Mouse (Mus musculus): ENCODE measurements at regions not wholly inside any gene's neighbourhood (a gene's known extent, or its start where the extent isn't known, plus 50 kb on each side); places are given as distances from the start of the nearest gene placed in this dataset.
A peak's percentile ranks its signal among the peaks of the same experiment; 100 is the strongest.

DNA sequence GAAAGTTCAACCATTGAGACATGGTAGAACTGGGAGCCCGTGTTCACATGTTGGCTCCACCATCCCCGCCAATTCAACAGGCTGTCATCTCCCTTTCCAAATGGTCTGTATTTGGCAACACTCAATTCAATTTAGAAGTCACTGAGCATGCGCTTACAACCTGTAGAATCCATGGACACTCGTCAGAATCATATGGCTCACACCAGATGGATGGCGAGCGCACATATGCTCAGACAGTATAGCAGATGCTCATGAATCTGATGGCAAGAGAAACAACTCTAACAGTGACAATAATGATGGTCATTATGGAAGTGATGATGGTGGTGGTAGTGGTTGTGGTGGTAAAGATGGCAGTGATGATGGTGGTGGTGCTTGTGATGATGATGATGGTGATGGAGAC lies 148.9 kb upstream of the Zdhhc25 start:
- no peak for DNase-seq (ENCODE audit: extremely low read depth, insufficient read length, low spot score)

DNA sequence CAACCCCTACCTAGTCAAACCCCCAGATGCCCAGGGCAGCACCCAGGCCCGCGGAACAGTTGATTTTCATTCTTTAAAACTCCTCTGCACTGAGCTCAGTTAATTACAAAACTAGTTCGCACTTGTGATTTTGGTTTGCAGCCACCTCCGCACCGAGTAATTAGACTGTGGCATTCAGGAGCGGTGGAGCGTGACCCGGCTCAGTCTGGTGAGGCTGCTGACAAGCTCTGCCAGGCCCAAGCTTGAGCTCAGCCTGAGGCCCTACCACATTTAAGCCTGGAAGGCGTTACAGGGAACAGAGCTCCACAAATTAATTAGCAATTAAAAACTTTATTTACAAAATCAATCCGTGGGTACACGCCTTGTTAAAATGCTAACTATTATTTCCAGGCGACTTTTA lies 132.0 kb upstream of the Zdhhc25 start:
- DNase-seq (ENCODE audit: extremely low read depth, insufficient read length, low spot score) = no peak

DNA sequence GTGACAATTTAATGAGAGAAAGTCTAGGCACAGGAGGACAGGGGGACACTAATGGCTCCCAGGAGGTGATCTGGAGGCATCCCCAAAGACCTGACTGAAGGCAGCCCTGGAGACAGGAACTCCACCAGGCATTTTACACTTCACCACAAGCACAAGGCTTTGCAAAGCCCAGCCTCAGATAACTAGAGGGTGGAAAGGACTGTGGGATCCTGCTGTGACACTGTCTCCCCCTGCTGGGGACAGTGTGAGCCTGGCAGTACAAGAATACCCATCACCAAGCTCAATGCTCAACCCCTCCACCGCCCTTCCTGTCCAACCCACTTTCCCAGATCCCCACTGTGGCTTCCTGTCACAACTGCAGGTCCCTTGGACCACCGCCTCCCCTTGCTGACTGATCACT lies 131.3 kb upstream of the Zdhhc25 start:
- DNase-seq (ENCODE audit: extremely low read depth, insufficient read length, low spot score) = peak; percentile 10

DNA sequence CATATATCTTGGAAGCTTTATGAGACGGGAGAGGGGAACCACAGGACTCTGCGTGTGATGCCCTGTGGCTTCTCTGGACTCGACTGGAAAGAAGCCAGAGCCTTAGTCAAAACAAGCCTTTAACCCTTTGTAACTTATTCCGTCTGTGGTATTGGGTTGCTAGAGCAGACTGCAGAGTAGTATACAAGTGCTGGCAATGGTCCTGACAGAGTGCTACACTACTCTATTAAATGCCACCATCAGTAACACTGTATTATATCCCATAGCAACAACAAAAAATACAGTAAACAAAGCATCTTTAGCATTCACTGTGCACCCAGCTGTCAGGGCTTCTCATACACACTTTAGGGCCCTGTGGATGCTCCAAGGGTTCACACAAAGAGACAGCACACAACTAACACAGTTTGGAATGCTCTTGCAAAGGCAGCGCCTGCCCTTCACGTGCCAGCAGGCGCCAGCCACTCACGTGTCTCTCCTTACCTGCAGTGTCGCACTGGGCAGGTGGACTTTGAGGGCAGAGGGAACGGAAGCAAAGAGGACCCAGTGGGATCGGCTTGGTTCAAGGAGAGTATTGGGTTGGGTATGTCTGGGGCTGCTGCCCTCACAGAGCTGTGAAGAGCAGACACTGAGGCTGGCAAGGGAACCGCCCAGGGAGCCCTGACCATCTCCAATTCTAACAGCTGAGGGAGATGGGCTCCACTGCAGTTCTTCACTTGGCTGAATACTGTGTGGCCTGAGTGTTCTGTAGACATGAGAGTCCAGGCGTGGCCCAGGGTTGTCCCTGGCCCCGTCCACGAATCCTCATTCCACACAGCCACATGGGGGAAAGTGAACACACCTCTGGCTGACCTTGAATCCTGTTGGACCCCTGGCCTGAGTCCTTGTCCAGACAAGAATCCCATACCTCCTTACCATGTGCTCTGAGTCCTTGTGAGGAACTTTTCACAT lies 130.3 kb upstream of the Zdhhc25 start:
- no peak for DNase-seq (ENCODE audit: extremely low read depth, insufficient read length, low spot score)

DNA sequence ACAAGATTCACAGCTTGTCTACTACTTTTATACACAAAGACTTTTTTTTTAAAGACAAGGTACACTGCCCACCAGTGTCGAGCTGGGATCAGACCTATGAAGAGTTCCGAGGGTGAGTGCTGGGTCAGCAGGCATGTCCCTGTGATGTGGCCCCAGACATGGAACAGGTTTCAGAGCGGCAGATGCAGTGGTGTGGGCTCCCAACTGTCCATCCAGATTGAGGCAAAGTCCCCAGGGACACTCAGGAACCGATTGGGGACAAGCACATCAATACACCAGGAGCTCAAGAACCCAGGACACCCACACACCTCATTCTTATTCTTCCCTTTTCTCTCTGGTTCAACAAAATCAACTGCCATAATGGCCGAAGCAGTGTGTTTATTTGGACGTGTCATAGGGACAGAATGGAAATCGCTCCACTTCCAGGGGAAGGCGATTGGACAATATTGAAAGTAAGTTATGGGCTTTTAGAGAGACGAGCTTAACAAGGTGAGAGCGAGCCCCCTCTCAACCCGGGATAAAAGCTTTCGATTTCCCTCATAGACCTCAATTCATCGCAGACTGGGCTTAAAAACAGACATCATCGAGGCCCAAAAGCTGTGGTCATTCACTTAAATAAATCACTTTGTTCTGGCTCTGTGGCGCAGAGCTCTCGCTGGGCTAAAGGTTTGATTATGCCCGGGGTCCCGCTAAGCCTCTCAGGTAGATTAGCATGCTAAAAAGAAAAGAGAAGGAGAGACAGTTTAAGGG lies 127.6 kb upstream of the Zdhhc25 start:
- no peak for DNase-seq (ENCODE audit: extremely low read depth, insufficient read length, low spot score)

DNA sequence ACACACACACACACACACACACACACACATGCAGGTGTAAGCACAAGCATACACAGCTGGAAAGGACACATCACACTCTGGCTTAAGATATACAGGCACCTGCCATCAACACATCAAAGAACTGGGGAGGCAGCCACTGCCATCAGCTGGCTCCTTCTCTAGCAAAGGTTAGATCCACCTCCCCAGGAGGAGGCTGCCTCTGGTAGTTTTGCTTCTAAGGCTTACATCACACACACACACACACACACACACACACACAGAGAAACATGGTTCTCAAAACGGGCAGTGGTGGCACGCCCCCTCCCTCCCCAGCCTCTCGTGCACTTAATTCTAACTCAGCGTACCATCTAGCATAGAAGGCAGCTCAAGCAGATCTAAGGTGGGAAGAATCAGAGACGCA lies 126.9 kb upstream of the Zdhhc25 start:
- DNase-seq (ENCODE audit: extremely low read depth, insufficient read length, low spot score) = no peak

DNA sequence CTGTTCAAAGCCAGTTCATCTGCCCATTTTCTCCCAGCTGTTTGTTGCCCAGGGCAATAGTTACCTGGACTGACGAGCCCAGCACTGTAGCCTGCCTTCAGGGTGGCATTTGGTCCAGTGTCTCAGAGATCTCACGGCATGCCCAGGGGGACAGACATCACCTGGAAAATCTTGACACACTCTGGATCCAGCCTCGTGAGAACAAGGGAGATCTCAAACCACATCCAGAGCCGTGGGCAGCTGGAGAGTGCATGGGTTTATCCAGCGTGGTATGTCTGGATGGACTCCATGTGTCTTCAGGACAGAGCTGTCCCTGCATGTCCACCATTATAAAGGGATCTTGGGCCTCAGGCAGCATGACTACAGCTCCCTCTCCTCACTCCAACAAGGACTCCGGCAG lies 116.6 kb upstream of the Zdhhc25 start:
- no peak for DNase-seq (ENCODE audit: extremely low read depth, insufficient read length, low spot score)

DNA sequence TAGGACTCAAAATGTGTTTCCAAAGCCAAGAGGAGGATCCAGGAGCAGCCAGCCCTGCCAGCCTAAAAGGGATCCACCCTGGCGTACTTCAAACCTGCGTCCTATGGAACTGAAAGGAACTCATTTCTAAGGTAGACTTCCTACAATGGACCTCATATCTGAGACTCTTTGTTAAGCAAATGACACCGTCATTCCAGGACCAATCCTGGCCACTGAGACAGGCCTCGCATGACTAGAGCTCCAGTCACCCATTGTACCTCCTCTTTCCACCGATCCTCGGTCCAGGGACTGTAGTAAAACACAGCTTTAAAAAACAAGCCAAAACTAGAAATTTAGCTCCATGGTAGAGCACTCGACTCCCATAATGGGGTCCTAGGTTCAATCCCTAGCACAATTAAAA lies 110.4 kb upstream of the Zdhhc25 start:
- DNase-seq (ENCODE audit: extremely low read depth, insufficient read length, low spot score) = no peak

DNA sequence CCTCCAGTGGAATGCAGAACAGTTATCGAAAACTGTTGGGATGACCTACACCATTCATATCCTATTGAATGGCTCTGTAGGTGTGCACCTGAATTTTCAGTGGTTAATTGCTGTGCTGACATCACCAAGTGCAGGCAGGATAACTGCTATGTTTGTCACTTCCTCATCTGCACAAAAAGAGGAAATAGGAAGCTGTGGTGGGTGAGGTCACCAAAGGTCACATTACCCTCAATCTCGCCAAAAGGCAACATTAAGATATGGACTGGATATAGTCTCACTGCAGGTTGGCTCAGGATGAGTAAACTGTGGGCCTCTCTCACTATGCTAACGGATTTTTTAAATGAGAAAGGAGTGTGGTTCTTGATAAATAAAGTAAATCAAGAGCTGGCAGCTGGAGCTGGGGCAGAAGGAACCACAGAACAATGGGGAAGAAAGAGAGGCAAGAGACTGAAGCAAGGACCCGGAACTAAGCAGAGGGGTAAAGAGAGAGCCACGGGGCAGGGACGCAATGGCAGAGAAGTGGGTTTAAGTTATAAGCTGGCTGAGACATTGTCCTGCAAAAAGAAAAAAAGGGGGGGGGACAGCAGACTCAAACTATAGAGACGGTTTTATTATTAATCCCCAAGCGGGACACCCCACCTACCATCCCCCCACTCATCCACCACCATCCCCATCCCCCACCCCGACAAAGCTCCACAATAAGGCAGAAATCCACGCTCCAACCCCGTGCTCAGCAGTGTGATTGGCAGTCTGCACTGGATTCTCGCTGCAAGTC lies 109.6 kb upstream of the Zdhhc25 start:
- DNase-seq (ENCODE audit: extremely low read depth, insufficient read length, low spot score) = no peak

DNA sequence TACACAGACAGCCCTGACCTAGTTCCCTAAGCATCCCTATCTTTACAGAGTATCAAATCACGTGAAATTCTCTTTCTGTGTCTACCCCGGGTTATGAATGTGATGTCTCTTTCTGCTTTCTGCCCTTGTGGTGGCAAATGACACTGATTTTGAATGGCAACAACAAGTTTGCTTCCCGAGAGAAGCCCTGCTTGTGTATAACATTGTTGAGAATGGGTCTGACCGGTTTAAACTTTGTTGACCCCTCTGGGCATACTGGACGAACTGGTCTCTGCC lies 109.1 kb upstream of the Zdhhc25 start:
- no peak for DNase-seq (ENCODE audit: extremely low read depth, insufficient read length, low spot score)

DNA sequence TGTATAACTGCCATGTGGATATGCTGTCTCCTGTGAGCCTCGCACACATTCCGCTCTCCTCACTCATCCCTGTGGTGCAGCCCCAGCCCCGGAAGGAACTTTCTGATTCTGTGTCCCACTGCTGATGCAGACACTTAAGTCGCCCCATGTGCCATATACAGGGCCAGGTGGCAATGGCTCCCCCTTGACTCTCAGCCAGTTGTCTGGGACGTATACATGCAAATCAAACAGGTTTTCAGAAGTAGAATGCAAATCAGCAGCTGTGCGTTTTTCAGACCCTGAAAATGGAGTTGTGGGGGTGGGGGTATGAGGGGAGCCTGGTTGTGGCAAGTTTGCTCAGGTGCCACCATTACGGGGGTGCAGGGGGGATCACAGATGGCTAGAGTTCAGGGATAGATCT lies 102.1 kb upstream of the Zdhhc25 start:
- DNase-seq (ENCODE audit: extremely low read depth, insufficient read length, low spot score) = no peak

DNA sequence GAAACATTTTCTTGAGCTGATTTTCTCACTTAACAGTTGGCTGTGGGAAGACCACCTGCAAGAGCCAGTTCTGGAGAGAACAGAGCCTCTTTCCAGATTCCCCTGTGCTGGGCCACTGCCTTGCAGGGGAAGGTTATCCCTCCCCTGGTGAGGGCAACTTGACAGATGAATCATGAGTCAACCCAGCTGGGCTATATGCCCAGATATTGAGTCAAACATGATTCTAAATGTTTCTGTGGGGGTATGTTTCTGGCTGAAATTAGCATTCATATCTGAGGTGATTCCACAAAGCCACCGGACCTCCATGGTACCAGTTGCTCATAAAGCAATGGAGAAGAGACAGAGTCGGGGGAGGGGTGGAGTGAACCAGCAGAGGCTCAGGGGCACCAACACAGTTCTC lies 97.8 kb upstream of the Zdhhc25 start:
- DNase-seq (ENCODE audit: extremely low read depth, insufficient read length, low spot score) = peak; percentile 65

DNA sequence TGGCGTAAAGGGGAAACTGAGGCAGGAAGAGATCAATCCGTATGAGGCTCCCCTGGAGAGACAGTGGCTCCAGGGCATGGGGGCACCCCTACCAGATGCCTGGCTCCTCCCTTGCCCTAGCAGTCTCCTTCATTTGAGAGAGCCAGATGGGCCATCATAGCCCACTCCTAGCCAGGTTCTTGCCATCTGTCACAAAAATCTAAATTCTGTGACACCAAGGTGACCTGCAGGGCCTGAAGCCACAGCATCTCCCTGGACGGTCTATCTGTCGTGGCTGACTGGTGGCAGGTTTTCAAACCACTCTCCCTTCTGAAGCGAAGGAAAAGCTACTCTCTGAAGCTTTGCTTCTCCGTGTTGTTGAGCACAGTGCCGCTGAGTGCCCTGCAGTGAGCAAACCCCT lies 96.2 kb upstream of the Zdhhc25 start:
- DNase-seq (ENCODE audit: extremely low read depth, insufficient read length, low spot score) = no peak

DNA sequence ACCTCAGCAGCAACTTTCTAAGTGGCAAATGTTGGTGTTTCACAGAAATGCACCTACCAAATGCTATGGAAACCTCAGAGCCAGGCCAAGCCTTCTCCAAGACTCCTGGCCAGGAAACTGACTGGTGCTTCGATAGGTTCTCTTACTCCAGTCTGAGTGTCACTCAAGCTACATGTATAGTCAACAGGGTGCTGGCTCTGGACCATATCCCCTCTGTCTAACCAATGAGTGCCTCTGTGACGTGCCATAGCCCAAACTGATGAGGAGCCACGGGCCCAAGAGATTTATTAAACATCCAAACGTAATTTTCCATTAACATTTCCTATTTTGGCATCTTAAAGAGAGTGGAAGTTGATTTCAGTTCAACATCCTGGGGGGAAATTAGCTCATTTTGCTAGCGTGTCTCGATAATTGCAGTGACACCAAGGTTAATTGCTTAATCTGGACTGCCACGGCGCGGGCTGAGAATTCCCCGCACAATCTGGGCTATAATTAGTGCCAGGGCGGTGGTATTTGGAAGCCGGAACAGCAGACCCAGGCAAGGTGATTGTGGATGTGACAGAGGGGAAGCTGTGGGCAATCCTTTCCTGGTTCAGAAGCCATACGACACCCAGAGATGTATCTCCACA lies 94.5 kb upstream of the Zdhhc25 start:
- DNase-seq (ENCODE audit: extremely low read depth, insufficient read length, low spot score) = no peak

DNA sequence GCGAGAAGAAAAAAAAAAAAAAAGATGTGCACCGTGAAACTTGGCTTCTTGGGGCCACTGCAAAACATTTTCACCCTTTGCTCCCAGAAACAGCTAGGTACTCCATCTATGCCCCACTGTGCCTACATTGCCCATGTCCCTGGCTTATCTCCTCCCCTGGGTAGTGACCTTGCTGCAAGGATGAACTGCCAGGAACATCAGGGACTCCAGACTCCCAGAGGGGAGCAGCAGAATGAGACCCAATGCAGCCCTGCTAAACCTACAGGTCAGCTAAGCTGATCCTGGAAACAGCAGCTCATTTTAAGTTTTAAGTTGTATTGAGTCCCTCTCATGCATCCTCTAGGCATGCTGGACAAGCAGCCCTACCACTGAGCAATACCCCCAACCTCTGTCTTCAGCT lies 92.2 kb upstream of the Zdhhc25 start:
- DNase-seq (ENCODE audit: extremely low read depth, insufficient read length, low spot score) = no peak

DNA sequence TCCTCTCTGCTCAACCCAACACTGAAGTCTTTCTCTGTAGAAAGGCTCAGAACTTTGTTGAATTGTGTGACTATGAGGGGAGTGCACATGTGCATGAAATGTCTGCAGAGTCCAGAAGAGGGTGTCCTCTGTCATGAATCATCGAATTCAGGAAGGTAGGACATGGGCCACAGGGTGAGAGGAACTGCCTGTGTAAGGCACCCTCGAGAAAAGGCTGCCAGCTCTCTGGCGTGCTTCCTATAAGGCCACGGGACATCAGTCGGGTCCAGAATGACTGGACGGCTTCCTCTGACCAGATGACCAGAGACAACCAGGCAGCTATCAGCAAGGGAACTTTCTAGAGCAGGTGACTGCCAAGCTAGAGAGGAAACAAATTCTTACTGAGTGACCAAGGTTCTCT lies 91.1 kb upstream of the Zdhhc25 start:
- no peak for DNase-seq (ENCODE audit: extremely low read depth, insufficient read length, low spot score)

DNA sequence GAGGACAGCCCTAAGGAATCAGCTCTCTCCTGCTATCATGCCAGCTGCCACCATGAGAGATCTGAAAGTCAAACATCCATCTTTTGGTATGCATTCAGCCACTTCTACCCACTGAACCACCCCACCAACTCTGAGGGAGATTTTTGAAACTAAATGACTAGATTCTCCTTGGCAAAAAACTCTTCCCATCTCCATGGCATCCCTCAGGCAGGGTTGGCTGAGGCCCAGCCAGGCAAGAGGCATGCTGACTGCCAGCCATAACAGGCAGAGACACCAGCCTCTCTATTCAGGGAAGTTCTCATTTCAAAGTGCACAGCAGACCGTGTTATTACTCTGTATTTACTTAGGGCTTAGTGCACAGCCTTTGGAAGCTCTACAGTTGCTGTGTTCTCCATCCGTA lies 90.5 kb upstream of the Zdhhc25 start:
- no peak for DNase-seq (ENCODE audit: extremely low read depth, insufficient read length, low spot score)

DNA sequence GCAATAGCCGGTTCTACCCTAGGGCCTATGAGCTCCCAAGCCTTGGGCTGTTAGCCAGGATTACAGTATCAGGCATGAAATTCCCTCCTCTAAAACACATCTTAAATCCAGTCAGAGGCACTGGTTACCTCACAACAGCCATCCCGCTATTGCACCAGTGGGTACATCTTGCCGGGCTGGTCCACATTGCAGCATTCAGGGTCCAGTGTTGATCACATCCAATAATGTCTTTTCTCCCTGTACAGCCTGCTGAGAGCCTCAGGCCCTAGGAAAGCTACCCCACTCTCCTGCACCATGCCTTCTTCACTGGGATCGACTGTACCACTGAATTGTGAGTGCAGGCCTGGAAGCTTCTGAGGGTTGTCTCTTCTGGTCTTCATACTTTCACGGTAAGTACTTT lies 86.0 kb upstream of the Zdhhc25 start:
- DNase-seq (ENCODE audit: extremely low read depth, insufficient read length, low spot score) = no peak

DNA sequence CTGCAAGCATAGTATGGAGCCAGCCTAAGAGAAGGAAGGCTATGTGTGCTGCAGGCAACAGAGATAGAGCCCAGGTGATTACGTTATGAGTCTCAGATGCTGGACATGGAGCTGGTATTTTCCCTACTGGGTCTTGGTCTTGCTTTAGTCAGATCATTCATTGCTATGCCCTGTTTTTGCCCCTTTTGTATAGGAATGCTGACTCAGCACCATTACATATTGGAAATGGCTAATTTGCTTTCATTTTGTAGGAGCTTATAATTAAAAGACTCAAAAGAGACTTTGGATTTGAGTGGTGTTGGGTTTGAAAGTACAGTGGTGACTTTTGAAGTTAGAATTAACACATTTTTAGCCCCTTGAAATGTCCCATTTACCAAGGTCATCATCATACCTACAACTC lies 68.9 kb upstream of the Zdhhc25 start:
- DNase-seq (ENCODE audit: extremely low read depth, insufficient read length, low spot score) = no peak

DNA sequence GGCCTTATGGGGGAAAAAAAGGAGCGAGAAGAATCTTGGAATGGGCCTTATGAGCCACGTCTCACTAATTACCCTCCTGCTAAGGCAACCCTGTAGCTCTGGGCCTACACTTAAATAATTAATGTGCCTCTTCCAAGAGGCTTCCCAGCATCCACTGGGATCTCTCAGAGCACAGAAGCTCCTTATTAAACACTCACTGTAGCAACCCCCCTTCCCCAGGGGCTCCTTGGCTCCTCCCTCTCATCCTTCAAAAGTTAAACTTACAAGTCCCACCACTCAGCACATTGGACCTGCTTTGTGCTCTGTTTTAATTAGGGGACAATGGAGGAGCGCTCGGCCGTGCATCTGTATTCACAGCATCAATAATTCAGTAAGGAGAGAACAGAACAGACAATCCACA lies 68.1 kb upstream of the Zdhhc25 start:
- no peak for DNase-seq (ENCODE audit: extremely low read depth, insufficient read length, low spot score)

DNA sequence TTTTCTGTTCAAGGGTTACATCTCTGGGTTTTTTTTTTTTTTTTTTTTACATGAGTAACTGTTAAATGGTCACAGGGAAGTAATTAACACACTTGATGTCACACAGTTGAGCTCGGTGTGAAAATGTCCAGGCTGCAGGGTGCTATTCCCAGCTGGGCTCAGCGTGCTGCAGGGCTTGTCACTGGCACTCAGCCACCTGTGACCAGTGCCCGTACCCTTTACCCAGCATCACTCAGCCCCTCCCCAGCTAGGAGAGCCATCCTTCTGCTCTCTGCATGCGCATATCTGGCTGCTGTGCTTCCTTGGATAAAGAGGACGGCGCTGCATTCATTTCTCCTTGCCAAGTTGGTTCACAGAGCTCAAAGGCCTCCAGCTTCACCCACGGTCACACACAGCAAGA lies 66.7 kb upstream of the Zdhhc25 start:
- DNase-seq (ENCODE audit: extremely low read depth, insufficient read length, low spot score) = no peak

Data from 3134 (cell line).